Mouse (Mus musculus) left cerebral cortex, postnatal 10 days (tissue): ENCODE data around the gene Ano9. TPM values are rescaled to one million over a fixed set of nuclear protein-coding genes. Genes with fewer than 3 reads are reported as not detected.

Experiments
- DNase-seq, 2 experiments: peaks; one replicate each; pipeline ENCODE4 v3.0.0; 2021 to 2022; ENCODE audit warnings: low spot score in 2 of 2, mixed read lengths in 1 of 2; ENCODE audit errors: extremely low spot score in 1 of 2
- intact Hi-C: fragments of 180-260 bp; cut with DNase I; formaldehyde crosslinking; loops from one replicate; pipeline ENCODE4 v1.15.1; 2025
- total RNA-seq, 2 experiments: library from RNA; stranded (reverse); gene quantifications; 2 replicates each; pipeline ENCODE4 v1.2.3; 2021

The Ano9 gene
- total RNA-seq, 2 experiments from 2014 or later, result not detected

DNA sequence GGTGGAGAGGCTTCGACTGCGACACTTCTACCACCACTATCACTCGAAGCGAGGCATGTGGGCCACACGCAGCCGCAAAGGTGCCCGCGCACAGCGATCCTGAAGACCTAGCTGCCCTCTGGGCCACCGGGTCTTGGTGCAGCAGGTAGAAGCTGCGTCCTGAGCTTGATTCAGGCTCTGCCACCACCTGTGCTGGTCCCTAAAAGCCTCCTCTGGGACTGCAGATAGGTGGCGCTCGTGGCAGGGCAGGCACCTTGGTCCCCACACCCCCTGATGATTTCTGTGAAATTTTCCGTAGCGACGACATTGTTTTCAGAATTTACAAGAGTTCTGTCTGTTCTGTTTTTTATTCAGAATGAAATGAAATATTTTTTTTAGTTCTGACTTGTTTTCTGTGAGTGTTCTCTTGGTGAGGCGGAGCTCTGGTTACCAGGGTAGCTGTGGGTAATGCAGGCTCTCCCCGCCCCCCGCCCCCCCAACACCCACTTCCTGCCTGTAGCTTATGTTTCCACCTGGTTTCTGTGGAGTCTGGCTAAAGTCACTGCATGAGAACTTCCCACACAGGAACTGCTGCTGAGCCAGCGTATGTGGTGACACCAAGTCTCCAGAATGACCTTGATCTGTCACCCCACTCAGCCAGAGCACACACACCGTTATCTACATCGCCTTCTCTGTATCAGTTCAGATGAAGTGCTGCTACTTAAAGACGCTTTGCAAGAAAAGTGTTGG is 45.4 kb downstream of the Ano9 start:
- DNase-seq, result no peak
- intact Hi-C loops, result no loop called here

DNA sequence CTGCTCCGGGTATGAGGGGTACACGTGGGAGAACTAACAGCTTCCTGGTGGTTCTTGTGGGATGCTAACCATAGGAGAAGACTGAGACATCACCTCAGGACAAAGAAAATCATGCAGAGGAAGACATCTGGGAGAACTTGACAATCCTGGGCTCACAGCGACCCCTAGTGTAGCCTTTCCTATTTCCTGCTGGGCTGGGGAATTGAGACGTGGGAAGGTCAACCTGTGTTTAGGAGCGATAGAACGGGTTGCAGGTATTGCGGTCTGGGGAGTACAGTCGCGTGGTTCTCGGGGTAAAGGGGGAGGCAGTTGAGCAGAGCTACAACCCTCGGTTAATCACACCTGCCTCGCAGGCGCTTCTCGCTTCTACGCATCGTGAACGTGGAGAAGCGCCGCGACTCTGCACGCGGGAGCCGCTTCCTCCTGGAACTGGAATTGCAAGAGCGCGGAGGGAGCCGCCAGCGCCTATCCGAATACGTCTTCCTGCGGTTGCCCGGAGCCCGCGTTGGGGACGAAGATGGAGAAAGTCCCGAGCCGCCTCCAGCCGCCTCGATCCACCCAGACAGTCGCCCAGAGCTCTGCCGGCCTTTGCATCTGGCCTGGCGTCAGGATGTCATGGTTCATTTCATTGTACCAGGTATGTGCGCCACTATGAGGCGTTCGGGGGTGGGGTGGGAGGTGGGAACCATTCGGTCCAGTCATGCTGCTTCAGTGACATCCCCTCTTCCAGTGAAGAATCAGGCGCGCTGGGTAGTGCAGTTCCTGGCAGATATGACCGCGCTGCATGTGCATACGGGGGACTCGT is 47.3 kb downstream of the Ano9 start:
- DNase-seq, result peak; percentile 58 to 78
- intact Hi-C loops, result no loop called here

DNA sequence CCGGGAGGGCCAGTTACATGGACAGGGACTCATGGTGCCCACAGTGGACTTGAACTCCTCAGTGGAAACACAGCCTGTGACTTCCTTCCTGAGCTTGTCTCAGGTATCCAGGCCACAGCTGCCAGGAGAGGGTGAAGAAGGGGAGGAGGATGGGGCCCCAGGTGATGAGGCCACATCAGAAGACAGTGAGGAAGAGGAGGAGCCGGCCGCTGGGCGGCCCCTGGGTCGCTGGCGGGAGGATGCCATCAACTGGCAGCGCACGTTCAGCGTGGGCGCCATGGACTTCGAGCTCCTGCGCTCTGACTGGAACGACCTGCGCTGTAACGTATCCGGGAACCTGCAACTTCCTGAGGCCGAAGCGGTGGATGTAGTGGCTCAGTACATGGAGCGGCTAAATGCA is 49.3 kb downstream of the Ano9 start:
- intact Hi-C loops, result no loop called here
- peak in 1 of 2 experiments; percentile 38 for DNase-seq

DNA sequence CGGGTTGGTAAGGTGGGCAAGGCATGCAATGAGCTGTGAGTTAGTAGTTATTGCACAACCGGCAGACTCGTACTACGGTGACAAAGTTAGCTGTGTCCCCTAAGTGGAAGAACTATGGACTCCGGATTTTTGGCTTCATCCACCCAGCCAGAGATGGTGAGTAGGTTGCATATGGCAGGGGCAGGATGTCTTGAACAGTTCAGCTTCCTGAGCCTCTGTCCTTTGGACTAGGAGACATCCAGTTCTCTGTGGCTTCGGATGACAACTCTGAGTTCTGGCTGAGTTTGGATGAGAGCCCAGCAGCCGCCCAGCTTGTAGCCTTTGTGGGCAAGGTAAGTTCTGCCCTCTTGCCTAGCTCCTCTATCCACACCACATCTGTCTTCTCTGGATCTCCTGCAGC is 53.0 kb downstream of the Ano9 start:
- DNase-seq, result no peak
- intact Hi-C loops, result loop anchor here (5.0 kb wide), 1 partner anchor 108 kb away; the partner anchor contains the start of gene Rnh1

DNA sequence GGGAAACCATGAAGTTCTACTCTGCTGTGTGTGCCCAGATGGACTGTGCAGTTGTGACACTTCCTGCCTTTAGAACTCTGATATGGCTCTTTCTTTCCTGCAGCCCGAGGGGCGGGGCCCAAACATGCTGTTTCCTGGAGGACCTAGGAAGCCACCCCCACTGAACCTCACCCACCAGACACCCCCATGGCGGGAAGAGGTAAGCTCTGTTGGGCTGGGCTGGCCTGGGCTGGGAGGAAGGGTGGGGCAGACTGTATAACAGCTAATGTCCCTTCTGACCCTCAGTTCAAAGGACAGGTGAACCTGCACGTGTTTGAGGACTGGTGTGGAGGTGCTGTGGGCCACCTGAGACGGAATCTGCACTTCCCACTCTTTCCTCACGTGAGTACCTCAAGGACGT is 53.4 kb downstream of the Ano9 start:
- intact Hi-C loops, result loop anchor here (5.0 kb wide), 1 partner anchor 108 kb away; the partner anchor contains the start of gene Rnh1
- peak in 1 of 2 experiments; percentile 48 for DNase-seq

DNA sequence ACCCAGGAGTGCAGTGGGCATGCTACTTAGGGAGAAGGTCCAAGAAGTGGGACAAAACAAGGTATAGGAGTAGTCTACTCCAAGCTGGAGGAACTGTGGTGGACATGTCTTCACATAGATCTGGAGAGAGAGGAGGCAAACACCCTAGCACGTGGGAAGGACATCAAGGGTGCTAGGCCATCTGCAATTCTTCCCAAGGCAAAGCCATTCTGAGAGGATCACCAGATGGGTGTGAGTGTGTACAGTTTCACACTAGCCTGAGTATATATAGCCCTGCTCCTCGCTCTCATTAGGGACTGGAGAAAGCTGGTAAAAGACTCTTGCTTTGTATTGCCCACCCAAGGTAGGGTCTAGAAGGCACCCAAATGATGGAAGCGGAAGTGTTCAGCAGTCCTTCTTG is 54.3 kb downstream of the Ano9 start:
- no peak for DNase-seq
- intact Hi-C loops, result loop anchor here (5.0 kb wide), 1 partner anchor 109 kb away; the partner anchor contains the start of gene Rnh1

DNA sequence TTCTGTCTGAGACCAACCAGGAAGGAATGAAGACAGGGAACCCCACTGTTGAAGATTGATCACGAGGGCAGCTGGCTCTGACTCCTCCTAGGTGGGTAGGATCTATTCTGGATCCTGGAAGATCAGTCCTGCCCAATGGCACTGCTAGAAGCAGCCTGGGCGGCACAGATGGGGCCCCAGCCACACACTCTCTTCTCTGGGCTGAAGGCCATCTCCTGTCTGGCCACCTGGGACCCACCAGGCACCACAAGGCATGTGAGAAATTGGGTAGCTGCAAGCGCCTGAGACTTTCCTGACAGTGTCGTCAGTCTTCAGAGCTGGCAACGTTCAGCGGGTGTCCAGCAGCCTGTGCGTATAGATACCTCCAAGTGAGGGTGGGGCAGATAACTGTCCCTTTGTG is 55.1 kb downstream of the Ano9 start:
- no peak for DNase-seq
- intact Hi-C loops, result loop anchor here (5.0 kb wide), 1 partner anchor 110 kb away; the partner anchor contains the start of gene Rnh1

DNA sequence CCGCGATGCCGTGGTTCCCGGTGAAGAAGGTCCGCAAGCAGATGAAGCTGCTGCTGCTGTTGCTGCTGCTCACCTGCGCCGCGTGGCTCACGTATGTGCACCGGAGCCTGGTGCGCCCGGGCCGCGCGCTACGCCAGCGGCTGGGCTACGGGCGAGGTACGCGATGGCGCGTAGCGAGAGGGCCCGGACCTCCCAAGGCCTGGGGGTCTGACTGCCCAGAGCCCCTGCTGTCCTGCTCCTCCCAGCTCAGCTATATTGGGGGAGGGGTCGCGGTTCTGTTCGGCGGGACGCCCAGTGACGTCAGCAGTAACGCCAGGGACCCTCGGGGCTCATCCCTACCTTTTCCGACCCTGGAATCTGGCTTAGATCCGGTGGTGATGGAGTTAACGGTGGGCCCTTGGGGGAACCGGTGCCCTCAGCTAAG is 56.3 kb downstream of the Ano9 start:
- DNase-seq, result peak in 1 of 2 experiments; percentile 61
- intact Hi-C loops, result loop anchor here (5.0 kb wide), 1 partner anchor 111 kb away; the partner anchor contains the start of gene Rnh1

DNA sequence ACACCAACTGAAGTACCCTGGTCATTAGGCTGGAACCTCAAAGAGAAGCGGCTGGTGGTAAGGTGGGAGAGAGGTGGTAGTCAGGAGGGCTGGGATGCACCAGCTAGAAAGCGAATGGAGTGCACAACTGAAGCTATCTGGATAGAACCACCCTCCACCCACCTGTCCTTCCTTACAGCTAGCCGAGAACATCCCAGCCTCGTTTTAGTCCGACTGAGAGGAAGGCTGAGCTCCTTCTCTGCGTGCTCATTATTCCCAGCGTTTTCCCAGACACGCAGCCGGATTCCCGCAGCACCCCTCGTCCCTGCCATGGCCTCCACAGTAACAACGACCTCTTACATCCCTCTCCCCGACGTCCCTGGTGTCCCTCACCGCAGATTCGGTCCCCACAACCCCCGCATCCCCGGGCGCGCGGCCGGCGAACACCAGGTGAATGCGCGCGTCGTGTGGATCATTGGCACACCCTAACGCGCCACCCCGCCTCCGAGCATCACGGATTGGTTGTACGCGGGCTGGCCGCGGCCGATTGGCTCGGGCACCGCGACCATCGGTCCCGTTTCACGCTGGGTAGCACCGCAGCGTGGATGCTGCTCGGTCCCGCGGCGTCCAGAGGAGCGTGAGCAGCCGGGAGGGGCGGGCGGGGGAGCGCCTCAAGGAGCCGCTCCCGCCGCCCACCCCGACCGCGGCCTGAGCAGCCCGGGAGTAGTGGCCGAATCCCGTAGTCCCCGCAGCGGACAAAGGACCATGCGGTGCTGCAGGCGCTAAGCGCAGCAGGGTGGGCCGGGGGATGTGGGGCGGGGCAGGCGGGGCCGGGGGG is 57.0 kb downstream of the Ano9 start, which contains the start of gene B4galnt4:
Gene B4galnt4 (plus strand): TSS at position 679 of the 817 bp plus-strand sequence.
- intact Hi-C loops, result loop anchor here (5.0 kb wide), 1 partner anchor 112 kb away; the partner anchor contains the start of gene Rnh1
- DNase-seq, result peak; percentile 91

DNA sequence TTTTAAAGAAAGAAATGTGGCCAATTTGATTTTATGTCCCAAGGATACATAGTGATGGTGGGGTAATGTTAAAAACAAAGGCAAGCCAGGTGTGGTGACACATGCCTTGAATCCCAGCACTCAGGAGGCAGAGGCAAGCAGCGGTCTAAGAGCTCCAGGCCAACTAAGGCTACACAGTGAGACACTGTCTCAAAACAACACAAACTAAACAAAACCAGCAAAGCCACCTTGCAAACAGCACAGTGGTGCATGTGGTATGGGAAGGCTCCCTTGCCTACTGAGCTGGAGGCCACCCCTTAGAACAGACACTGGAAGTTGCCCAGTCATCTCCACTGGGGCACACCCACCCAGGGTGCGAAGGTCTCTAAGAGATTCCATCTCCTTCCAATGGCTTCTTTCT is 57.7 kb downstream of the Ano9 start:
- intact Hi-C loops, result loop anchor here (5.0 kb wide), 1 partner anchor 112 kb away; the partner anchor contains the start of gene Rnh1
- no peak for DNase-seq

DNA sequence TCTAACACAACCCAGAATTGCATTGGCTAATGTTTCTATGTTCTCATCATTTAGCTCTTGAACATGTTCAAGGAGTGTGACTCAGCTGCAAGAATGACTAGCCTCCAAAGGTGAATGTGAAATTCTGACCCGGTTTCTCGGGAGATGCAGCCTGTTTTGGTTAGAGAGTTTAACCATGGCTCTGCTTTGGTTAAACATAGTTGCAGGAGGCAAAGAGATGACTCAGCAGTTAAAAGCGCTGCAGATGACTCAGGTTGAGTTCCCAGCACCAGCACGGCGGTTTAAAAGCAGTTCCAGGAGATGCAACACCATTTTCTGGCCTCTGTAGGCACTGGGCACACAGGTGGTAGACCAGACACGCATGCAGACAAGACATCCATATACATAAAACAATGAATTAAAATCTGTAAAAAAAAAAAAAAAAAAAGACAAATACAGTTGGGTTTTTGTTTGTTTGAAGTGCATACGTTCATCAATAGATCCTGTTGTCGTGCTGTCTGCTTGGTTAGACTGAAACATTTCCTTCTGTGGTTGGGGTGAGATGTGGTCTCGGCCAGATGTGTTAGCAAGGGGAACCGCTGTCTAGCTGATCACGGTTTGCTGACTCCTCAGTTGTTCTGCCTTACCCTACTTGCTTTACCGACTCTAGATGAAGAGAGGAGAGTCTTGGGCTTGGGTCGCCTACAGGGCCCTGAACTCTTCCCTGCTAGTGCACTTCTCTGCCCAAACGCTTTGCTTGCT is 58.8 kb downstream of the Ano9 start:
- no peak for DNase-seq
- intact Hi-C loops, result no loop called here

DNA sequence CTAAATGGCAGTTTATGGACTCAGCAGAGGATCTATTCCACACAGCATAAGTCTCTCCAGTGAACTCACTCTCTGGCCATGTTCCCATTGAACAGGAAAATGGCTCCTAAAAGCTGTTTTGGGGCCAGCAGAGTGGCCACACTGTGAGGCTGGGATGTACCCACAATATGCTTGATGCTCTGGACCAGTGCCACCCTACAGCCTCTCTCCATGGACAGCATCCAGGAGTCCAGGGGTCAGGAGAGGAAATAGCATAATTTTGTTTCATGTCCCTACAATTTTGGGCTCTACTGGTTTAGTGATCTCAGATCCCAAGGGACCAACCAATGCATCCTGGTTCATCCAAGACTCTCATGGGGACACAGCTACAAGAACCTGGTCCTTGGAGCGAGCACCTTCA is 60.1 kb downstream of the Ano9 start:
- no peak for DNase-seq
- intact Hi-C loops, result no loop called here

DNA sequence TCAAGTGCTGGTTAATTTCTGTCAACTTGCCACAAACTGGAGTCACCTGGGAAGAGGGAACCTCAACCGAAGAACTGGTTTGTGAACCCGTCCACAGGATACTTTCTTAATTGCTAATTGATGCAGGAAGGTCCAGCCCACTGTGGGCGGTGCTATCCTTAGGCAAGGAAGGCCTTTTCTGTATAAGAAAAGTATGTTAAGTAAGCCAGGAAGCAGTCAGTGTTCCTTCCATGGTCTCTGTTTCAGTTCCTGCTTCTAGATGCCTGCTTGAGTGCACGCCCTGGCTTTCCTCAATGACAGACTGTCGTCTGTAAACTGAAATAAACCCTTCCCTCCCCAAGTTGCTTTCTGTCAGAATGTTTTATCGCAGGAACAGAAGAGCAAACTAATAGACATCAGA is 60.6 kb downstream of the Ano9 start:
- intact Hi-C loops, result no loop called here
- no peak for DNase-seq

DNA sequence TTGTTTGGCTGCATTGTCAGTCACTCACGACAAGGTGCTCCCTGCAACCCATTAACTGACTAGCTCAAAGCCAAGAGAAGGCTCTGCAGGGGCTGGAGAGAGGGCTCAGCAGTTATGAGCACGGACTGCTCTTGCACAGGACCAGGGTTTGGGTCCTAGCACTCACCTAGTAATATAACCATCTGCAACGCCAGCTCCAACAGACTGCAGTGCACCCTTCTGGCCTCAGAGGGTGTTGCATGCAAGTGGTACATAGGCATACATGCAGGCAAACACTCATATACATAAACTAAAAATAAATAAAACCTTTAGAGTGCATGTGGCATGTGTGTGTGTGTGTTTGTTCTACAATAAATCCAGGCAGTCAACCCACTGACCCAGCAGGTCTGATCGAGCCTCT is 61.8 kb downstream of the Ano9 start:
- no peak for DNase-seq
- intact Hi-C loops, result no loop called here

DNA sequence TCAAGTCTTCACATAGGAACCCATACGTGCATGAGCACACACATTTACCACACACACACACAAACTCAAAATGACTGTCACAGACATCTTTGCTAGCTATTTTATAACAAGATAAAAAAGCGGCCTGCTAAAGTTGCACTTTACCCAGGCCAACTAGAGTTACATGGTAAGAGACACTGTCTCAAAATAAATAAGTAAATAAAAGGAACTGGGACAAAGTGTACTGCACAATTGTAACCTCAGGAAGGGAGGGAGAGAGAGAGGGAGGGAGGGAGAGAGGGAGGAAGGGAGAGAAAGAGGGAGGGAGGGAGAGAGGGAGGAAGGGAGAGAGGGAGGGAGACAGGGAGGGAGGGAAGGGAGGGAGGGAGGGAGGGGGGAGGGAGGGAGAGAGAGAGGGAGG is 65.2 kb downstream of the Ano9 start:
- intact Hi-C loops, result no loop called here
- no peak for DNase-seq

DNA sequence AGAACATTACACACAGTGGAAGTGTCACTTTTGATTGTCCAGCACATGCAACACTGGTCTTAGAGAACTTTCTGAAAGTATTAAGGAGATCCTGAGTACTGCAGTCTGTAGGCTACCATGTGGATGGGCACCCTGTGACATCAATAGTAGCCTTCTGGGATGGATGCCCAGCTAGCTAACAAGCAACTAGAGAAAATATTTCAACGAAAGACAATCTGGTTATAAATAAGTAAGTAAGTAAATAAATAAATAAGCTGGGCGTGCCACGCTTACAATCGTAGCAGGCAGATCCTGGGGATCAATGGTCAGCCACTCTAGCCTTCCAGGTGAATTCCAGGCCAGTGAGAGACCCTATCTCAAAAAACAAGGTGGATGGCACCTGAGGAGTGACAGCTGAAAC is 65.6 kb downstream of the Ano9 start:
- DNase-seq, result no peak
- intact Hi-C loops, result no loop called here
